Mouse (Mus musculus) urinary bladder, postnatal 14 days (tissue): ENCODE results near the gene Socs3.

Source experiments
- DNase-seq: peaks from one replicate; pipeline ENCODE4 v3.0.0; 2021; ENCODE audit warnings: low spot score

The Socs3 gene

GRCm38 (mm10) chr11:117954819-117955218 lies 15.0 kb downstream of the Socs3 start:
- no peak for DNase-seq

GRCm38 (mm10) chr11:117954094-117954493 lies 15.8 kb downstream of the Socs3 start:
- DNase-seq, result no peak

- no peak for DNase-seq
Measured at GRCm38 (mm10) chr11:117952174-117952933, 17.5 kb downstream of the Socs3 start.

- DNase-seq, result no peak
Measured at GRCm38 (mm10) chr11:117951391-117951790, 18.5 kb downstream of the Socs3 start.

GRCm38 (mm10) chr11:117949392-117950091 lies 20.3 kb downstream of the Socs3 start:
- DNase-seq, result peak; percentile 89

GRCm38 (mm10) chr11:117946996-117947419 lies 22.8 kb downstream of the Socs3 start:
- DNase-seq, result no peak

- no peak for DNase-seq
Measured at GRCm38 (mm10) chr11:117946195-117946979, 23.5 kb downstream of the Socs3 start.

- no peak for DNase-seq
Measured at GRCm38 (mm10) chr11:117941848-117942247, 28.0 kb downstream of the Socs3 start.

- no peak for DNase-seq
Measured at GRCm38 (mm10) chr11:117941325-117941834, 28.5 kb downstream of the Socs3 start.

GRCm38 (mm10) chr11:117940881-117941280 lies 29.0 kb downstream of the Socs3 start:
- no peak for DNase-seq

GRCm38 (mm10) chr11:117939741-117940285 lies 30.0 kb downstream of the Socs3 start:
- peak; percentile 79 for DNase-seq

- no peak for DNase-seq
Measured at GRCm38 (mm10) chr11:117939004-117939730, 30.7 kb downstream of the Socs3 start.

- peak; percentile 91 for DNase-seq
Measured at GRCm38 (mm10) chr11:117936202-117936601, 33.6 kb downstream of the Socs3 start.

GRCm38 (mm10) chr11:117935616-117936015 lies 34.2 kb downstream of the Socs3 start:
- DNase-seq, result peak; percentile 38

- no peak for DNase-seq
Measured at GRCm38 (mm10) chr11:117934576-117935368, 35.1 kb downstream of the Socs3 start.

GRCm38 (mm10) chr11:117934168-117934567 lies 35.7 kb downstream of the Socs3 start:
- DNase-seq, result peak; percentile 82

GRCm38 (mm10) chr11:117932195-117932594 lies 37.7 kb downstream of the Socs3 start:
- DNase-seq, result peak; percentile 80

GRCm38 (mm10) chr11:117931576-117931975 lies 38.3 kb downstream of the Socs3 start:
- no peak for DNase-seq

GRCm38 (mm10) chr11:117930781-117931338 lies 39.0 kb downstream of the Socs3 start:
- DNase-seq, result peak; percentile 58

GRCm38 (mm10) chr11:117925541-117925940 lies 44.3 kb downstream of the Socs3 start:
- DNase-seq, result no peak
